Mouse (Mus musculus) forebrain, embryonic 11.5 days (tissue): ENCODE data around the gene Ripk3. TPM values are rescaled to one million over a fixed set of nuclear protein-coding genes. Genes with fewer than 3 reads are reported as not detected.

Experiments used
- ATAC-seq: fragments of 200-750 bp; cut with Nextera tagmentation; replicated peaks from 2 replicates; pipeline ENCODE4 v1.8.0; 2017; ENCODE audit warnings: moderate TSS enrichment; ENCODE audit not compliant: low FRiP score
- DNase-seq: peaks from one replicate; pipeline ENCODE4 v3.0.0-alpha.2; 2017; ENCODE audit warnings: low spot score
- H3K27ac ChIP-seq: fragments of 300-500 bp; sonication (generic); 2 replicates; pipeline ENCODE4 v1.5.1; 2014; ENCODE audit warnings: low read depth, low read length
- H3K27me3 ChIP-seq: fragments of 300-500 bp; sonication (generic); 2 replicates; pipeline ENCODE4 v1.6.1; 2014; ENCODE audit warnings: mild to moderate bottlenecking, low read length, mixed read lengths; ENCODE audit not compliant: control insufficient read depth, insufficient read depth
- H3K36me3 ChIP-seq: fragments of 300-500 bp; sonication (generic); 2 replicates; pipeline ENCODE4 v1.6.1; 2014; ENCODE audit warnings: mild to moderate bottlenecking, low read length, moderate library complexity, mixed read lengths; ENCODE audit not compliant: control insufficient read depth, insufficient read depth
- H3K4me1 ChIP-seq: fragments of 300-500 bp; sonication (generic); replicated peaks from 2 replicates; pipeline ENCODE4 v1.6.1; 2014; ENCODE audit warnings: low read length, mixed read lengths; ENCODE audit not compliant: control insufficient read depth, insufficient read depth
- H3K4me2 ChIP-seq: fragments of 300-500 bp; sonication (generic); 2 replicates; pipeline ENCODE4 v1.6.1; 2014; ENCODE audit warnings: low read depth, mild to moderate bottlenecking, low read length, moderate library complexity, mixed read lengths; ENCODE audit not compliant: severe bottlenecking
- H3K4me3 ChIP-seq: fragments of 300-500 bp; sonication (generic); 2 replicates; pipeline ENCODE4 v1.5.1; 2014; ENCODE audit warnings: low read depth, low read length
- H3K9ac ChIP-seq: fragments of 300-500 bp; sonication (generic); 2 replicates; pipeline ENCODE4 v1.6.1; 2014; ENCODE audit warnings: low read length
- H3K9me3 ChIP-seq: fragments of 300-500 bp; sonication (generic); 2 replicates; pipeline ENCODE4 v1.6.1; 2016; ENCODE audit warnings: low read length, mixed read lengths; ENCODE audit not compliant: control insufficient read depth
- WGBS: fragments of 180-500 bp; shearing (Covaris S2); extraction: QIAGEN DNeasy Blood & Tissue Kit; methylation state at CpG from one replicate; pipeline ENCODE4 v1.1.7; 2014; 5-methylcytosine and 5-hydroxymethylcytosine counted together
- polyA plus RNA-seq: library from polyadenylated mRNA; unstranded; fragments of >200 nt; fragmentation: Nextera tagmentation; extraction: Ambion mirVana; gene quantifications from 2 replicates; pipeline ENCODE4 v1.2.1, GENCODE M21; 2014

The Ripk3 gene
- polyA plus RNA-seq, 1 experiment from 2014 or later: 6.6 TPM

DNA sequence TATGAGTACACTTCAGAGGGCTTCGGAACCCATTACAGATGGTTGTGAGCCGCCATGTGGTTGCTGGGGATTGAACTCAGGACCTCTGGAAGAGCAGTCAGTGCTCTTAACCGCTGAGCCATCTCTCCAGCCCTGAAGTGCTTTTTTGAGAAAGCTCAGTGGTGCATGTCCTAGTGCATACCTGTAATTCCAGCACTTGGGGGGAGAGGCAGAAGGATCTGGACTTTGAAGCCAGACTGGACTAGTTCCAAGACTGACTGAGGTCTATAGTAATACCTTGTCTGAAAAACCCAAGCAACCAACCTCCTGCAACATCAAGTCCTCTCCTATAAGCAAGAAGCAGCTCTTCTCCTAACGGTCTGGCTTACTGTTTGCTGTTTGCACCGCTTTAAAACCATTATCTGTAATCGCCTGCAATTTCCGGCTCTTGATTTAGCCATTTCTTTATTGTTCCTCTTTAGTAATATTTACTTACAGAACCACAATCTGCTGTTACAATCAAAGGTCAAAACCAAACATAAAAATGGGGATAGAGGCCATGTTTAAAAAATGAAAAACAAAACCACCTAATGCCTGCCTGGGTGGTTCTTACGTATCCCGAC, 51.5 kb downstream of the Ripk3 start:
- no peak for DNase-seq
- no peaks in the 10 kb centered on the region for H3K4me1 ChIP-seq
- 89% methylated on average over 9 of the region's 9 CpGs for WGBS
- no peak overlapping the region for H3K27ac ChIP-seq
- ATAC-seq: no peak
- no peaks in the 10 kb centered on the region for H3K36me3 ChIP-seq
- no peaks in the 10 kb centered on the region for H3K27me3 ChIP-seq
- no peak overlapping the region for H3K4me2 ChIP-seq
- no peak overlapping the region for H3K9ac ChIP-seq
- no peaks in the 10 kb centered on the region for H3K9me3 ChIP-seq
- H3K4me3 ChIP-seq: no peak overlapping the region

DNA sequence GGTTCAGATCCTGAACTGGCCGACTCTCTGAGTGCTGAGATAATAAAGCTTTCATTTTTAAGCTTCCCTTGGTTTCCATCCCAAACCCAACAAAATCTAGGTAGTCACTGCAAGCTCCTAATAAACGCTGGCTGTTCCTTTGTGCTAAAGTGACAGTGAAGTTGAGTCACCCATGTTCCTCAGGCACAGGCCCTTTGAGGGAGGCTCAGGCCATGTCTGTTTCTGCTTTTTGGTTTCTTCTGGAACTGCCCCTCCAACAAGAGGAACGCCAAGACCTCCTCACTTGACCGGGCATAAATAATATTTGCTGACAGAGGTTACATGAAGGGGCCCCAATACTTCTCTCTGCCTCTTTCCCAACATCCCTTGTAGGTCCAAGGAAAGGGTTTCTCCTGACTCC, 52.9 kb downstream of the Ripk3 start:
- no peaks in the 10 kb centered on the region for H3K4me1 ChIP-seq
- no peak overlapping the region for H3K9ac ChIP-seq
- 81% methylated on average over 4 of the region's 4 CpGs for WGBS
- DNase-seq (no peak), ATAC-seq (no peak)
- H3K4me3 ChIP-seq: no peak overlapping the region
- H3K4me2 ChIP-seq: no peak overlapping the region
- H3K9me3 ChIP-seq: no peaks in the 10 kb centered on the region
- no peaks in the 10 kb centered on the region for H3K27me3 ChIP-seq
- H3K36me3 ChIP-seq: no peaks in the 10 kb centered on the region
- no peak overlapping the region for H3K27ac ChIP-seq

DNA sequence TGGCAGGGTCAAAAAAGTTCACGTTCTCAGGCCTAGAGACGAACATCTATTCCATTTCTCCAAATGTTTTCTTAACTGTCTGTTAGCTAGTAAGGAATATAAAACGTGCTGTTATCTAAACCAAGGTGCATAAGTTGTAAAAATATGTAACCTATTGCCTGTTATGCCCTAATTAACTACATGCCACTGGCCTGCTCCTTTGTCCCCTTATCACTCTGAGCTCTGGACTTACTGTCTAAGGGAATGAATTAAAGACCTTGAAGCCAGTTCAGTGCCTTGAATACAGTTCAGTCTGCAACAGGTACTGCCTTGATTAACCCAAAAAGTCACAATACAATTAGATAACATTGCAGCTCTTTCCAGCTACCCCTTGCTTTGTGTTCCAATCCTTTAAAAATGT, 53.3 kb downstream of the Ripk3 start:
- Histone ChIP-seq H3K4me1 (no peaks in the 10 kb centered on the region), H3K9me3 (no peaks in the 10 kb centered on the region), H3K36me3 (no peaks in the 10 kb centered on the region), H3K4me3 (no peak overlapping the region), H3K27ac (no peak overlapping the region), H3K9ac (no peak overlapping the region), H3K27me3 (no peaks in the 10 kb centered on the region), H3K4me2 (no peak overlapping the region)
- DNase-seq: no peak
- WGBS: 73% methylated on average over 3 of the region's 3 CpGs
- no peak for ATAC-seq

Other genes with a start within 250 kb of the Ripk3 start
- gene Pck2, start 248.6 kb downstream of the Ripk3 start, polyA plus RNA-seq: 16.2 and 17.8 TPM in 2 replicates
- 74.2 and 74.6 TPM in 2 replicates for gene Dcaf11, start 228.9 kb downstream of the Ripk3 start, polyA plus RNA-seq
- gene A730061H03Rik, start 228.5 kb downstream of the Ripk3 start, polyA plus RNA-seq: 0.71 TPM in 1 of 2 replicates, not detected in the other
- not detected in 2 replicates for gene Fitm1, start 213.2 kb downstream of the Ripk3 start, polyA plus RNA-seq
- 100 and 105 TPM in 2 replicates for gene Psme1, start 210.7 kb downstream of the Ripk3 start, polyA plus RNA-seq
- 3.4 and 4.7 TPM in 2 replicates for gene Emc9, start 203.6 kb downstream of the Ripk3 start, polyA plus RNA-seq
- 178 and 187 TPM in 2 replicates for gene Psme2, start 197.8 kb downstream of the Ripk3 start, polyA plus RNA-seq
- 13.7 and 18.1 TPM in 2 replicates for gene Rnf31, start 197.2 kb downstream of the Ripk3 start, polyA plus RNA-seq
- gene Irf9, start 185.3 kb downstream of the Ripk3 start, polyA plus RNA-seq: 6.5 and 8.6 TPM in 2 replicates
- gene Rec8, start 170.8 kb downstream of the Ripk3 start, polyA plus RNA-seq: 4.8 and 5.5 TPM in 2 replicates
- 77.2 and 104 TPM in 2 replicates for gene Ipo4, start 152.9 kb downstream of the Ripk3 start, polyA plus RNA-seq
- 3.4 and 4.0 TPM in 2 replicates for gene Gm49378, start 151.0 kb downstream of the Ripk3 start, polyA plus RNA-seq
- gene Tm9sf1, start 145.1 kb downstream of the Ripk3 start, polyA plus RNA-seq: 77.1 and 78.4 TPM in 2 replicates
- gene Tssk4, start 138.7 kb downstream of the Ripk3 start, polyA plus RNA-seq: 0.76 and 0.99 TPM in 2 replicates
- gene Mdp1, start 128.4 kb downstream of the Ripk3 start, polyA plus RNA-seq: 61.9 and 62.3 TPM in 2 replicates
- gene Gmpr2, start 116.9 kb downstream of the Ripk3 start, polyA plus RNA-seq: 59.7 and 62.5 TPM in 2 replicates
- 583 and 616 TPM in 2 replicates for gene Nedd8, start 116.7 kb downstream of the Ripk3 start, polyA plus RNA-seq
- 73.8 and 74.8 TPM in 2 replicates for gene Tinf2, start 107.0 kb downstream of the Ripk3 start, polyA plus RNA-seq
- 0.21 and 1.4 TPM in 2 replicates for gene Tgm1, start 74.9 kb downstream of the Ripk3 start, polyA plus RNA-seq
- gene Rabggta, start 66.6 kb downstream of the Ripk3 start, polyA plus RNA-seq: 23.4 and 27.1 TPM in 2 replicates
- gene Dhrs1, start 43.2 kb downstream of the Ripk3 start, polyA plus RNA-seq: 63.6 and 76.7 TPM in 2 replicates
- 54.2 and 57.4 TPM in 2 replicates for gene Nop9, start 43.2 kb downstream of the Ripk3 start, polyA plus RNA-seq
- gene Cideb, start 30.4 kb downstream of the Ripk3 start, polyA plus RNA-seq: not detected in 2 replicates
- 0.32 and 0.43 TPM in 2 replicates for gene Ltb4r2, start 27.4 kb downstream of the Ripk3 start, polyA plus RNA-seq
- 0.45 TPM in 1 of 2 replicates, not detected in the other for gene Ltb4r1, start 22.9 kb downstream of the Ripk3 start, polyA plus RNA-seq
- 6.1 and 7.2 TPM in 2 replicates for gene Adcy4, start 4.8 kb downstream of the Ripk3 start, polyA plus RNA-seq
- 30.8 and 32.7 TPM in 2 replicates for gene Nfatc4, start 34.3 kb upstream of the Ripk3 start, polyA plus RNA-seq
- 20.2 and 20.3 TPM in 2 replicates for gene Nynrin, start 65.1 kb upstream of the Ripk3 start, polyA plus RNA-seq
- gene Cbln3, start 95.5 kb upstream of the Ripk3 start, polyA plus RNA-seq: 0.37 TPM in 1 of 2 replicates, not detected in the other
- gene Khnyn, start 96.1 kb upstream of the Ripk3 start, polyA plus RNA-seq: 13.6 and 14.9 TPM in 2 replicates
- gene Sdr39u1, start 111.4 kb upstream of the Ripk3 start, polyA plus RNA-seq: 38.0 and 48.6 TPM in 2 replicates
- gene Cma1, start 155.8 kb upstream of the Ripk3 start, polyA plus RNA-seq: not detected in 2 replicates
- not detected in 2 replicates for gene Cma2, start 162.1 kb upstream of the Ripk3 start, polyA plus RNA-seq
- gene Mcpt1, start 229.1 kb upstream of the Ripk3 start, polyA plus RNA-seq: not detected in 2 replicates
- gene Mcpt9, start 241.6 kb upstream of the Ripk3 start, polyA plus RNA-seq: not detected in 2 replicates